ENCODE assay signal across 1 mouse cellular context in the genomic region with DNA sequence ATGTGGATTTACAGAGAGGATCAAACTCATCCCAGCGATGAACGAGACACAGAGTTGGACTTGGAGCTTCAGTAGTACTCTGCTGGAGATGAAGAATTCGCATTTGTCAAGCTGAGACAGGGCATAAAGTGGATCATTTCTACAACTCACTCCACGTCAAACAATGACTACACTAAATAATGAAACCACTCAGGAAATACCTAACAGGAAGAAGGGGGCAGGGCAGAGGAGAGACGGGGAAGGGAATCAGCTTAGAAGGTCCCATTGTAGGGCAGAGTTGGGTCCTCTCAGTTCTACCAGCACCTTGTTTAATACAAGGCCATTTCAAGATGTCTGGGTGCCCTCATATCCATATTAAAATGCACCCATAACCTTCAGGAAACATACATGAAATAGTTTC.
A peak's percentile ranks its signal among the peaks of the same experiment; 100 is the strongest.
TF ChIP-seq lines count a peak whose summit lies in the region.

No protein-coding gene starts in this region.

TF ChIP-seq in MEL, 35 proteins besides CTCF, POLR2A, EP300 and RAD21 (continued from another document):
- TF ChIP-seq MYC (IDR thresholded peaks at IDR 0.05; ENCODE audit: low read depth, low read length), result no peak
- TF ChIP-seq USF1 (IDR thresholded peaks at IDR 0.05; ENCODE audit: low read depth, low read length), result no peak
- TF ChIP-seq MAFK (IDR thresholded peaks at IDR 0.05; ENCODE audit: borderline replicate concordance, low read depth, low read length), result no peak
- no peak for TF ChIP-seq TAL1 (IDR thresholded peaks at IDR 0.05; ENCODE audit: low read length)
- no peak for TF ChIP-seq ZC3H11A (IDR thresholded peaks at IDR 0.05; ENCODE audit: low read depth, low read length)
- TF ChIP-seq SMC3 (IDR thresholded peaks at IDR 0.05; ENCODE audit: low read depth, low read length), result no peak
- 0 out of 2 replicates have a peak, but pooled peaks have one; percentile 11 for TF ChIP-seq ELF1 (IDR thresholded peaks at IDR 0.05; ENCODE audit: low read depth, low read length)
- TF ChIP-seq ZNF384 (IDR thresholded peaks at IDR 0.05; ENCODE audit: low read depth, low read length), result no peak
